Mouse (Mus musculus): ENCODE measurements around the gene H2afy2. TPM values are rescaled to one million over a fixed set of nuclear protein-coding genes. Genes with fewer than 3 reads are reported as not detected.

Gene H2afy2
- polyA plus RNA-seq, 1 experiment from 2014 or later = 188 TPM

GRCm38 (mm10) chr10:61689405-61689804 lies 94.5 kb downstream of the H2afy2 start:
- no peak for DNase-seq (ENCODE audit: low spot score)
- peaks cover 82% of the 10 kb centered on the region for H3K36me3 ChIP-seq (ENCODE audit: control insufficient read depth, insufficient read depth, low read length)
- no peaks in the 10 kb centered on the region for H3K27me3 ChIP-seq (replicated peaks; ENCODE audit: control insufficient read depth, insufficient read depth, low read length)
- H3K4me1 ChIP-seq (ENCODE audit: control insufficient read depth, insufficient read depth, low read length) = no peaks in the 10 kb centered on the region
- H3K9ac ChIP-seq (ENCODE audit: low read length) = no peak overlapping the region
- no peak overlapping the region for H3K4me2 ChIP-seq (ENCODE audit: low read length)
- no peak overlapping the region for H3K27ac ChIP-seq (ENCODE audit: low read depth, low read length)
- ATAC-seq = no peak
- no peaks in the 10 kb centered on the region for H3K9me3 ChIP-seq (replicated peaks; ENCODE audit: control insufficient read depth, low read length)
- H3K4me3 ChIP-seq (ENCODE audit: low read depth, low read length) = no peak overlapping the region
- 89% methylated on average over 8 of the region's 8 CpGs for WGBS

Small RNA genes lying within 50 kb of the gene (microRNA-seq; reads per million reads assigned to microRNA genes)
- gene Mir5108 = not detected

Other genes with a start within 250 kb of the H2afy2 start
- gene Npffr1, start 188.7 kb downstream of the H2afy2 start, polyA plus RNA-seq (2014; fragmentation: Nextera tagmentation; extraction: Ambion mirVana) = 0.56 and 0.94 TPM in 2 replicates
- gene Ppa1, start 135.6 kb downstream of the H2afy2 start, polyA plus RNA-seq (2014; fragmentation: Nextera tagmentation; extraction: Ambion mirVana) = 264 and 265 TPM in 2 replicates
- gene Sar1a, start 103.8 kb downstream of the H2afy2 start, polyA plus RNA-seq (2014; fragmentation: Nextera tagmentation; extraction: Ambion mirVana) = 245 and 253 TPM in 2 replicates
- 23.7 and 24.6 TPM in 2 replicates for gene Tysnd1, start 88.6 kb downstream of the H2afy2 start, polyA plus RNA-seq (2014; fragmentation: Nextera tagmentation; extraction: Ambion mirVana)
- 4.4 and 5.2 TPM in 2 replicates for gene Aifm2, start 68.9 kb downstream of the H2afy2 start, polyA plus RNA-seq (2014; fragmentation: Nextera tagmentation; extraction: Ambion mirVana)
- gene Col13a1, start 195.0 kb upstream of the H2afy2 start, polyA plus RNA-seq (2014; fragmentation: Nextera tagmentation; extraction: Ambion mirVana) = 0.41 and 1.3 TPM in 2 replicates

Measured in forebrain, embryonic 14.5 days (tissue).